Comparison of ENCODE assay signal across 18 mouse cellular contexts in genomic region chr7:125671396-125671795, GRCm38 (mm10). TPM values are rescaled to one million over a fixed set of nuclear protein-coding genes. Genes with fewer than 3 reads are reported as not detected.
DNase-seq lines count a peak whose midpoint lies in the region; ATAC-seq and TF ChIP-seq lines count a peak whose summit lies in the region.
"Had no signal": no experiment of that assay in that cellular context is flagged by ENCODE, and none has a peak within 500 bp of the region (broad histone marks: within the 10 kb centered on the region; RNA-seq: fewer than 3 reads in every experiment).

No protein-coding gene starts in this region.

- H3K27ac ChIP-seq in testis, adult 2 months (ENCODE audit: control insufficient read depth, insufficient read depth, low read depth, low read length) = peak overlapping the region; percentile 22; the same call in 1 of the 2 replicates
- no peak overlapping the region for H3K27ac ChIP-seq in liver, embryonic 15.5 days (replicated peaks)
- H3K27ac ChIP-seq in gastrocnemius, adult 2 months = no peak overlapping the region
- H3K27ac ChIP-seq in hindbrain, embryonic 13.5 days = no peak overlapping the region
- H3K27ac ChIP-seq: embryonic facial prominence, embryonic 10.5 days; forebrain, embryonic 13.5 days; hindbrain, embryonic 10.5 days; hindbrain, embryonic 15.5 days had no signal

- H3K4me3 ChIP-seq in testis, adult 2 months (ENCODE audit: control insufficient read depth, low read depth, low read length) = no peak overlapping the region
- H3K4me3 ChIP-seq in liver, embryonic 15.5 days (replicated peaks) = no peak overlapping the region
- H3K4me3 ChIP-seq in gastrocnemius, adult 2 months = no peak overlapping the region
- no peak overlapping the region for H3K4me3 ChIP-seq in hindbrain, embryonic 13.5 days
- H3K4me3 ChIP-seq: embryonic facial prominence, embryonic 10.5 days; forebrain, embryonic 13.5 days; heart, embryonic 12.5 days; hindbrain, embryonic 10.5 days; hindbrain, embryonic 15.5 days had no signal

- no peaks in the 10 kb centered on the region; the same call in 1 of the 2 replicates for H3K4me1 ChIP-seq in testis, adult 2 months (ENCODE audit: control insufficient read depth, insufficient read depth, low read length)
- peaks cover 23% of the 10 kb centered on the region for H3K4me1 ChIP-seq in liver, embryonic 15.5 days (replicated peaks)
- H3K4me1 ChIP-seq in hindbrain, embryonic 13.5 days (replicated peaks) = no peaks in the 10 kb centered on the region
- H3K4me1 ChIP-seq: embryonic facial prominence, embryonic 10.5 days; forebrain, embryonic 13.5 days; heart, embryonic 12.5 days; hindbrain, embryonic 10.5 days; hindbrain, embryonic 15.5 days had no signal

- H3K36me3 ChIP-seq in testis, adult 2 months (ENCODE audit: control insufficient read depth, insufficient read depth, low read length) = peaks cover 20% of the 10 kb centered on the region
- H3K36me3 ChIP-seq in liver, embryonic 15.5 days (replicated peaks) = peaks cover 98% of the 10 kb centered on the region
- H3K36me3 ChIP-seq in hindbrain, embryonic 13.5 days = peaks cover 99% of the 10 kb centered on the region

- 40% methylated on average over 8 of the region's 8 CpGs for WGBS in liver, embryonic 15.5 days (ENCODE audit: insufficient replicate concordance)
- 95% methylated on average over 8 of the region's 8 CpGs for WGBS in hindbrain, embryonic 13.5 days

- no peaks in the 10 kb centered on the region for H3K9me3 ChIP-seq in liver, embryonic 15.5 days (replicated peaks)
- no peaks in the 10 kb centered on the region for H3K9me3 ChIP-seq in hindbrain, embryonic 13.5 days
- H3K9me3 ChIP-seq: embryonic facial prominence, embryonic 10.5 days; forebrain, embryonic 13.5 days; heart, embryonic 12.5 days; hindbrain, embryonic 10.5 days; hindbrain, embryonic 15.5 days had no signal

- H3K9ac ChIP-seq in liver, embryonic 15.5 days = no peak overlapping the region; the same call in 1 of the 2 replicates
- H3K9ac ChIP-seq in hindbrain, embryonic 13.5 days = no peak overlapping the region
- H3K9ac ChIP-seq: forebrain, embryonic 13.5 days; forebrain, postnatal 0 days; heart, embryonic 12.5 days; hindbrain, embryonic 15.5 days had no signal

- intact Hi-C loops in gastrocnemius, adult 2 months (cut with DNase I) = no loop called here

- TF ChIP-seq POLR2A in testis, adult 2 months (IDR thresholded peaks at IDR 0.05; ENCODE audit: control insufficient read depth, low read depth, low read length) = no peak

- H3K4me2 ChIP-seq in liver, embryonic 15.5 days = peak overlapping the region; percentile 45
- no peak overlapping the region for H3K4me2 ChIP-seq in hindbrain, embryonic 13.5 days
- H3K4me2 ChIP-seq: forebrain, embryonic 13.5 days; heart, embryonic 12.5 days; hindbrain, embryonic 15.5 days had no signal

- TF ChIP-seq CTCF in testis, adult 2 months (IDR thresholded peaks at IDR 0.05; ENCODE audit: control insufficient read depth, insufficient read depth, insufficient replicate concordance, low read depth, low read length) = no peak
- TF ChIP-seq CTCF in gastrocnemius, adult 2 months (IDR thresholded peaks at IDR 0.05) = no peak

- H3K27me3 ChIP-seq in testis, adult 2 months (ENCODE audit: control insufficient read depth, insufficient read depth, low read length) = no peaks in the 10 kb centered on the region
- H3K27me3 ChIP-seq in liver, embryonic 15.5 days = no peaks in the 10 kb centered on the region
- no peaks in the 10 kb centered on the region for H3K27me3 ChIP-seq in hindbrain, embryonic 13.5 days
- H3K27me3 ChIP-seq: forebrain, embryonic 13.5 days; heart, embryonic 12.5 days; hindbrain, embryonic 15.5 days; Patski had no signal

- DNase-seq in adrenal gland, adult 8-10 months = peak; percentile 31
- no peak for DNase-seq in adrenal gland, postnatal 25 days
- no peak for DNase-seq in testis, postnatal 14 days (ENCODE audit: low spot score)
- DNase-seq in gastrocnemius, adult 2 months = no peak
- DNase-seq: cerebellum, adult 2 months; cerebellum, postnatal 10 days; forebrain, postnatal 0 days; gastrocnemius, postnatal 25 days had no signal

- ATAC-seq in liver, embryonic 15.5 days (ENCODE audit: insufficient read depth) = peak; percentile 66
- no peak for ATAC-seq in hindbrain, embryonic 13.5 days (ENCODE audit: low FRiP score)
- ATAC-seq: activated CD4-positive, CD25-positive, alpha-beta regulatory T cell, adult 4 months; forebrain, embryonic 13.5 days; forebrain, postnatal 0 days; Patski had no signal

RNA-seq across cellular contexts. Expression of gene Gtf3c1, which starts 36.2 kb away (rescaled TPM):
- total RNA-seq in adrenal gland, adult 8-10 months (2022) = 10 to 100 TPM; 72.8 to 86.8 (median 78.4) TPM
- 80.2 and 89.2 TPM in 2 replicates for total RNA-seq in adrenal gland, postnatal 25 days (2021)
- 33.8 and 35.4 TPM in 2 replicates for polyA plus RNA-seq in testis, adult 2 months (2012; rRNA removed)
- 7.8 and 8.0 TPM in 2 replicates for polyA plus RNA-seq in liver, embryonic 15.5 days (2015; fragmentation: Nextera tagmentation; extraction: Ambion mirVana)
- 10 to 100 TPM; 34.1 TPM for total RNA-seq in gastrocnemius, adult 2 months (2021)
- 31.0 and 31.8 TPM in 2 replicates for polyA plus RNA-seq in hindbrain, embryonic 13.5 days (2015; fragmentation: Nextera tagmentation; extraction: Ambion mirVana)

RNA-seq across cellular contexts. Expression of gene D430042O09Rik, which starts 36.3 kb away (rescaled TPM):
- total RNA-seq in adrenal gland, adult 8-10 months (2022) = 10 to 100 TPM; 29.6 to 39.5 (median 34.4) TPM
- total RNA-seq in adrenal gland, postnatal 25 days (2021) = 27.3 and 37.0 TPM in 2 replicates
- polyA plus RNA-seq in testis, adult 2 months (2012; rRNA removed) = 56.6 and 57.7 TPM in 2 replicates
- 1.4 and 1.7 TPM in 2 replicates for polyA plus RNA-seq in liver, embryonic 15.5 days (2015; fragmentation: Nextera tagmentation; extraction: Ambion mirVana)
- total RNA-seq in gastrocnemius, adult 2 months (2021) = 1 to 10 TPM; 5.3 to 6.2 TPM
- polyA plus RNA-seq in hindbrain, embryonic 13.5 days (2015; fragmentation: Nextera tagmentation; extraction: Ambion mirVana) = 6.8 and 7.6 TPM in 2 replicates
